Mouse (Mus musculus) 416B (cell line): ENCODE measurements around the gene Nedd4.

ENCODE experiments used
- DNase-seq: peaks from one replicate; pipeline ENCODE4 v3.0.0; 2011; ENCODE audit warnings: low read depth

Nedd4 gene

DNA sequence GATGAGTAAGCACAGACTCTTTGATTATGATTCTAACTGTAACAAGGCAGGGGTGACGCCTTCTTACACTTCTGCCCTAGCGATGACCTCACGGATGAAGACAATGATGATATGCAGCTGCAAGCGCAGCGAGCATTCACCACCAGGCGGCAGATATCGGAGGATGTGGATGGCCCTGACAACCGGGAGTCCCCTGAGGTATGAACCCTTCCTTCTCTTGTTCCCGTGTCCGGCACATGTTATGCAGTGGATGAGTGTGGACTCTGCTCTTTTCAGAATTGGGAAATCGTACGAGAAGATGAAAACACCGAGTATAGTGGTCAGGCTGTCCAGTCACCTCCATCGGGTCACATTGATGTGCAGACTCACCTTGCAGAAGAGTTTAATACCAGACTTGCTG is 59.1 kb downstream of the Nedd4 start:
- DNase-seq: no peak

- DNase-seq: no peak
Measured at GRCm38 (mm10) chr9:72722622-72723021, 60.5 kb downstream of the Nedd4 start.

- peak; percentile 36 for DNase-seq
Measured at GRCm38 (mm10) chr9:72724491-72725221, 62.5 kb downstream of the Nedd4 start.

DNA sequence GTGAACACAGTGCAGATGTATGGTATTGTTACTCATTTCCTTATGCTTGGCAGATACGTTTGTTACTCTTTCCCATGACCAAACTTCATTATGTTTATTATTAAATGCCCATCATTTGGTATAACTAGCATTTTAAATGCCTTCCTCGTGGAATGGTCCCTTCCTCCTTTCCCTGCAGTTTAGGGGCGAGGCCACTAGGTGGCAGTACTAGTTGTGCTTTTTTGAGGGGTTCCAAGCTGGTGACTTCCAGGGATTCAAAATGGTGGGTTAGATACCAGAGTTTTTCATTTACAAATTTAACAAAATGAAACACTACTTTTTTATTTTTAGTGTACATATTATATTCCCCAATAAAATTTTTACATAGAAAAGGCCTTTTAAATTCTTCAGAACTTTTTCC is 71.8 kb downstream of the Nedd4 start:
- peak; percentile 71 for DNase-seq

GRCm38 (mm10) chr9:72735822-72736410 is 73.8 kb downstream of the Nedd4 start:
- peak; percentile 70 for DNase-seq

DNA sequence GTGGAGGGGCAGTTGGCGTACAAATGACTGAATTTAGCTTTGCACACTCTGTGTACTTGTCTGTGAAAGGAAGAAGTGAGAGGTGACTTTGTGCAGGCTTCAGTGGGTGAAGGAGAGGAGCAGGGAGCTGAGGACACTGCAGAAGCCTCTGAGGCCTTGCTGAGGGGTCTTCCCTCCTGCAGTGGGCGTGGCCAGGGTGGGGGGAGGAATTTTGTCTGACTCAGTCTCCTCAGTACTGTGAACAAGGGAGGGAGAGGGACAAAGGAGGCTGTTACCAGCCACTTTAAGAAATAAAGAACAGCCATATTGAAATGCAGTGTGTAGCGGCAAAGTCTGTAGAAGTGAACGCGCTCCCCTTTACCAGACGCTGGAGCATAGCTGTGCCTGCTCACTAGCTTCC is 79.1 kb downstream of the Nedd4 start:
- no peak for DNase-seq

DNA sequence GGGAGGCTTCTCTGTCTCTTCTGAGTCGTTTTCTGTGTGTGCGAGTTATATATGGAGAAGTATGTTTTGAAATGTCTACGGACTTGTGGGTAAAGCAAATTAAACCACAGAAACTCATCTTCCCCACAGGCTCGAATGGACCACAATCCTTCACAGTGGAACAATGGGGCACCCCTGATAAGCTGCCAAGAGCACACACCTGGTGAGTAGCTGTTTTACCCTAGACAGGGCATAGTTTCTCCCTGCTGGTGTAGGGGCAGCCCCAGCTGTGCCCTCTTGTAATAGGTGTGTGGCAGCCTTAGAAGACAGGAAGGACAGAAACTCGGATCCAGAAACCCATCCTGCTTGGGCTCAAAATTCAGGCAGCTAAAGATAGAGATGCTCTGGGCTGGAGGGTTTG is 84.1 kb downstream of the Nedd4 start:
- no peak for DNase-seq

GRCm38 (mm10) chr9:72750272-72750671 is 88.1 kb downstream of the Nedd4 start:
- DNase-seq: no peak

DNA sequence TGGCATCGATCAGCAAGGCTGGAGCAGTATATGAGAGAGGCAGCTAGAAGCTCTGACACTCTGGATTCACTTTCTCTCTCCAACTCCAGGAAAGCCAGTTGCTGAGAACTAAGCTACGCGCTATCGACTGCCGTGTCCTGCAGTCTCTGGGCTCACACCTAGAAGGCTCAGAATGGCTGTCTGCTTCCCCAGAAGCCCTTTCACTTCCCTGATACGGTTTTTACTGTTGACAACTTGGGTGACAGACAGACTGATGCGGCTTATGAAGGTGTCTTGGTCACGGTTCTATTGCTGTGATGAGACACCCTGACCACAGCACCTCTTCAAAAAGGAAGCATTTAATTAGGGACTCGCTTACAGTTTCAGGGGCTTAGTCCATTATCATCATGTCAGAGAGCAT is 90.5 kb downstream of the Nedd4 start:
- no peak for DNase-seq

- DNase-seq: no peak
Measured at GRCm38 (mm10) chr9:72753741-72754140, 91.6 kb downstream of the Nedd4 start.

DNA sequence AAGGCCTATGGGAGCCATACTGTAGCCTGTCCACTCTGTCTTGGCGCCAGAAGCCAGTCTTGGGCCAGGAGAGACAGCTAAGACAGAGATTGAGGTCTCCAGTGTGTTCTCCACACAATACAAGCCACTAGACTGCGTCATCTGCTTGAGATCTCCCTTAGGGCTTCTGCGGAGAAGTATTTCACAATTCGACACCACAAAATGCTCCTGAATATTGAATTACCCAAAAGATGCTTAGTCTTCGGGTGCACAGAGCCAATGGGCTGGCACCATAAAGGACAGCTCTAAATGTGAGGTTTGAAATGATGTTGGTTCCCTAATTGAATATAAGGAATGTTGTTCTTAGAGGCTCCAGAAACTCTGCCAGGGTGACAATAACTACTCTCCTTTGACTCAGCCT is 95.0 kb downstream of the Nedd4 start:
- peak; percentile 45 for DNase-seq

DNA sequence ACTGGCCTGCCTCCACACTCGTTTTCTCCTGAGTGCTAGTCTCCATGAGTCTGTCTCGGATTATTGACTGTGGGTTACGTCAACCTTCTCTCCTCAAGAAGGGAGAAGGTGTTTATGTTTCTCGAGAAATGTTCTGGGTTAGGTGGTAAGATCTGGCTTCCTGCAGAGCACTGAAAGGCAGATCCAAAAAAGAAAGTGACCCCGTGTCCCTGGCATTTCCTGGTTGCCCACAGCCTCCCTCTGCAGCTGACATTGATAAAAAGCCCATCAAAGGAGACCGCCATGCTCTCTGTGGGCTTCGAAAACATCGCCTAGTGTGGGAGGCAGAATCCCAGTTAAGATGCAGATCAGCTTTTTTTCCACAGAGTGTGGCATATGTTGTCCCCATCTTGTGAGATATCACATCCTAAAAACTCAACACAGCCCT is 96.6 kb downstream of the Nedd4 start:
- DNase-seq: no peak

DNA sequence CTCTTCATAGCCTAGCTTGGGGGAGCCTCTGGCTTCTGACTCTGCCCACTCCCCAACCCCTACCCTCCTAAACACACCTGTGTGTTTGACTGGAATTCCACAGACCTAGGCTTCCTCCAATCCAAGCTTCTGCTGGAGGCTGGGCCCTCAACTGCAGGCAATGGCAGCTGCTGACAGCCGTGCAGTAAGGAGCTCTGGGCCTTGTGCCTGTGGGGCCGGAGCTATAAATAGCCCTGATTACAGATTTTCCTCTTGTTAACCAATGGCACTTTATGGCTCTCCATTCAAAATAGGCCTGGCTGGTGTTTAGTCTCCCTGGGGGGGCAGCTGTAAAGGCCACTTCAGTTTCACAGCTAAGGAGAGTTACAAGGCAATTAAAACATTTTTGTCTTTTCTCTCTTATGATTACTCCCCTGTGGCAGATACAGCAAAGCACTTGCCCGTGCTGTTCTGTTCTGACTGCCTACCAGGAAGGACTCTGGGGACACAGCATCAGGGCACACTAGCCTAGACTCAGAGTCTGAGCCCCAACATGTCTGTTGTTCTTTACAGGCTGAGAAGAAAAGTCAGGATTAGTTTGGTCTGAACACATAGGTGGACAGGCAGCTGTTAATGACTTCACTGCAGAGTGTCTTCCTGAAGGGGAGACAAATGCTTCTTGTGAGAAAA is 101.0 kb downstream of the Nedd4 start:
- DNase-seq: no peak

- peak; percentile 80 for DNase-seq
Measured at GRCm38 (mm10) chr9:72766789-72767349, 104.7 kb downstream of the Nedd4 start.

GRCm38 (mm10) chr9:72775022-72775421 is 112.9 kb downstream of the Nedd4 start:
- no peak for DNase-seq

DNA sequence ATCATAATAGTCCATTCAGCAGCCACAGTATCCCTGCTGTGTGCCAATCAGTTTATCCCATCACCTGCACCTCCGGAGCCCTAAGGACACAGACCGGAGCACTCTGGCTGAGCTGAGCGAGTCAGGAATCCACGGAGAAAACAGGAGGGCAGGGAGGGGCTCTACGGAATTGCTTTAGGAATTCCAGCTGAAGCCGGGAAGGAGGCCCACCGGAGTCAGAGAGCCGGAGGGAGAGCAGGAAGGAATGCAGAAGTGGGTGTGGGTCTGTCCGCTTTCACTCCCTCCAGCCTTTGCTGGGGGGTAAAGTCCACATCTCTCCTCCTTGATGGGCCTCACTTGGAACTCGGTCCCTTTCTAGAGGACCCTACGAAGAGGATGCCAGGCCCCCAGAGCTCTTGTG is 116.9 kb downstream of the Nedd4 start:
- no peak for DNase-seq

DNA sequence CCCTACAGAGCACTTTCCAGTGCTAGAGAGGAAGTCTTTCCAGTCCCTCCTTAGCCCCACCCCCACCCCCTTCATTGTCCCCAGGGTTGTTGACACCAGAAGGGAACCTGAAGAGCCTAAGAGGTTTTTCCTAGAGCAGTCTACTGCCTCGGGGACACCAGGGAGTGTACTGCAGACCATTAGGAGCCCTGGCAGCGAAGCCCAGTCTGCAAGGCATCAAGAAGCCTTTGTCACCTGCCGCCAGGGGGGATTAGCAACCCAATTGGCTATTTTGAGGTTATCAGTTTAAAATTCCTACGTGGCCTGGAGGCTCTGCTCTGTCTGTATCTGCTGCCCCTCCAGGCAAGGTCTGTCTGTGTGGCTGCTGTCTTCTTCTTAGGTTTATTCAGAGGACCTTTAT is 117.6 kb downstream of the Nedd4 start:
- DNase-seq: no peak

- no peak for DNase-seq
Measured at GRCm38 (mm10) chr9:72780694-72781093, 118.5 kb downstream of the Nedd4 start.

DNA sequence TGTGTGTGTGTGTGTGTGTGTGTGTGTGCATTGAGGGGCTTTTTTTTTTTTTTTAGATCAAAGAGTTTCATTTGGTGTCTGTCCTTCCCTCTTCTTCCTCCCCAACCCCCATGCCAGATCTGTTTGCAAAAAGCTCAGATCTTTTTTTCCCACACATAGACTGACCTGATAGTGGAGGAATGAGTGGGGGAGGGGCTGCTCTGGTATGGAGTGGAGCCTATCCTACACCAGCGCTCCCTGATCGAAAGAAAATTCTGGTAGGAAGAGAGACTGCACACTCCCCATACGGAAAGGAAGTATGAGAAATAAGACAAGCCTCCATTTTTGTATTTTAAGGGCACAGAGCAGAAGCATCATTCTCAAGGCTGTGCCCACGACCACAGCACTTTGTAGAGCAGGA is 119.3 kb downstream of the Nedd4 start:
- DNase-seq: no peak

DNA sequence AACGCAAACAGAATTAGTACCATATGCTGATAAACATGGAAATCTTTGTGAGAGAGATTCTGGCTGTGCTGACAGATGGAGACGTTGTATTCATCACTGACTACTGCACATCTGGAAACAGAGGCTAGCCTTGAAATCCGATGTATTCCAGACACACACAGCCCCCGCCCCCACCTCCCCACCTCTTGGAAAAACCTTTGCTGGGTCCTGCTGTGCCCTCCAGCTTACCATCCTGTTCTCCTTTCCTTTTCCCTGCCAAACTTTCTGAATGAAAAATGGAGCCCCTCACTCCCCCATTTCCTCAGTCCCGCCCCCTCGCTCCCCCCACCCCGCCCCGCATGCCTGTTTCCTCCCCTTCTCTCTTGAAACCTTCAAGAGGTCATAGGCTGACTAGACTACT is 120.0 kb downstream of the Nedd4 start:
- no peak for DNase-seq

- no peak for DNase-seq
Measured at GRCm38 (mm10) chr9:72787732-72788131, 125.6 kb downstream of the Nedd4 start.

- DNase-seq: no peak
Measured at GRCm38 (mm10) chr9:72790530-72791212, 128.5 kb downstream of the Nedd4 start.

DNA sequence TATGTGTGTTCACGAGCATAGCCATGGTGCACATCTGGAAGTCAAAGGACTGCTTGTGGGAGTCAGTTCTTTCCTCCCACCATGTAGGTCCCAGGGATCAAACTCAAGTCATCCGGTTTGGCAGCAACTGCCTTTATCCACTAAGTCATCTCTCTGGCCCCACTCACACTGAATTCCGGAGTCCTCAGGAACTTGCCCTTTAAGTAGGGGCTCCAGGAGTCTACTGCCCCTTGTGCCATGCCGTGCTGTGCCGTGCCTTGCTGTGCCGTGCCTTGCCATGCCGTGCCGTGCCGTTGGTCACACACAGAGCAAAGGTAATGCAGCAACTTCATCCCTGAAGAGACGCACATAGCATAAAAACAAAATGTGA is 129.1 kb downstream of the Nedd4 start:
- no peak for DNase-seq
